Comparison of ENCODE assay signal across 16 mouse cellular contexts in genomic region chr5:102048416-102048815, GRCm38 (mm10).
"Had no signal": no experiment of that assay in that cellular context is flagged by ENCODE, and none has a peak within 500 bp of the region (broad histone marks: within the 10 kb centered on the region; RNA-seq: fewer than 3 reads in every experiment).

No protein-coding gene starts in this region.

- H3K4me2 ChIP-seq: liver, embryonic 13.5 days; midbrain, embryonic 11.5 days had no signal

- DNase-seq: kidney, adult 2 months; kidney, postnatal 10 days; kidney, postnatal 36 days; layer of hippocampus, postnatal 36 days; liver, embryonic 13.5 days; lung, adult 2 months; lung, postnatal 14 days; lung, postnatal 4 days; right cerebral cortex, adult 18-20 months; right cerebral cortex, postnatal 14 days; right cerebral cortex, postnatal 4 days; thymus, postnatal 36 days had no signal

- H3K9ac ChIP-seq: liver, embryonic 13.5 days had no signal

- ATAC-seq: midbrain, embryonic 16.5 days had no signal

- H3K9me3 ChIP-seq: liver, embryonic 13.5 days had no signal

- H3K27me3 ChIP-seq: liver, embryonic 13.5 days had no signal

- H3K4me3 ChIP-seq: left cerebral cortex, adult 2 months; liver, embryonic 13.5 days; myocyte had no signal

- H3K27ac ChIP-seq: left cerebral cortex, adult 2 months; liver, embryonic 13.5 days had no signal
